Mouse (Mus musculus): ENCODE measurements around the gene Idh2. TPM values are rescaled to one million over a fixed set of nuclear protein-coding genes. Genes with fewer than 3 reads are reported as not detected.
A peak's percentile ranks its signal among the peaks of the same experiment; 100 is the strongest.

The Idh2 gene
- total and polyA plus RNA-seq, 3 experiments: 1,651 to 2,293 (median 1,877) TPM

DNA sequence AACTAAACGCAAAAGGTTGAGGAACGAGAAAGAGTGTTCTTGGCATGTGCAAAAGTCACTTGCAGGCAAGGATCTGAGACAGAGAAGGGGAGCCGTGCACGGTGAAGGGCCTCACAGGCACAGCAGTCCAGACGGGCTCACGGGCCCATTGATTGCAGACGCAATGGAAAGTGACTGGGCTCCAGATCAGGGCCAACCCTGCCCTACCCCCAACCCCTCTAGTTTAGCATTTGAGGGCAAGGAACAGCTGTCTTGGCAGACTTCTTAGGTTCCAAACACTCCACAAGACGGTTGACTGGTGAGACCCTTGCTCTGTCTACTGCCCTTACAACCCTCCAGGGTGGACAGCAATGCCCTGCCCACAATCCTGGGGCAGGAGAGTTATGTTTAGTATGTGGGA lies 41.7 kb downstream of the Idh2 start:
- H3K27me3 ChIP-seq (ENCODE audit: control insufficient read depth, insufficient read depth, low read length): no peaks in the 10 kb centered on the region
- TF ChIP-seq CTCF (IDR thresholded peaks at IDR 0.05) (no peak), EP300 (IDR thresholded peaks at IDR 0.05; ENCODE audit: insufficient read depth, low read depth, low read length) (no peak), POLR2A (IDR thresholded peaks at IDR 0.05; ENCODE audit: insufficient read depth, low read depth, low read length) (no peak)
- intact Hi-C loops (cut with DNase I): no loop called here
- H3K4me3 ChIP-seq: no peak overlapping the region
- DNase-seq: no peak
- no peak overlapping the region for H3K9ac ChIP-seq (ENCODE audit: low read depth, low read length)
- H3K27ac ChIP-seq: no peak overlapping the region
- no peaks in the 10 kb centered on the region for H3K36me3 ChIP-seq (ENCODE audit: control insufficient read depth, insufficient read depth, low read length)
- 82% methylated on average over 8 of the region's 8 CpGs for WGBS
- peaks cover 33% of the 10 kb centered on the region for H3K4me1 ChIP-seq (ENCODE audit: control insufficient read depth, insufficient read depth, low read length)
- H3K79me2 ChIP-seq (replicated peaks; ENCODE audit: control insufficient read depth, insufficient read depth, low read length): no peaks in the 10 kb centered on the region

DNA sequence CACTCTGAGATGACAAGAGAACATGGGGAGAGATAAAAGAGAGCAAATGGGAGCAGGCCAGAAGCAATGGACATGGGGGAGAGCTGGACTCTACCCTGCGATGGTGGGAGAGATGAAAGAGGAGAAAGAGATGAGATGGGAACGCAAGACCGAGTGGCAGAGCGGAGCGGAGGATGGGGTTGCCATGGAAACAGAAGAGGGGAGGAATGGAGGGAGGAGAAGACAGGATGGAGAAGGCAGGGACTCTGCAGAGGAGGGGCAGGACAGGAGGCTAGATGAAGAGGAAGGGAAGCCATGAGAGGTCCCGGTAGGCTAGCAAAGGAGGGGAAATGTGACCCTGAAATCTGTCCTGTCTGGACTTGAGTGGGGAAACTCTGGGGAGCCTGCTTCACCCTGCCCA lies 42.9 kb downstream of the Idh2 start:
- Histone ChIP-seq H3K79me2 (replicated peaks; ENCODE audit: control insufficient read depth, insufficient read depth, low read length) (no peaks in the 10 kb centered on the region), H3K27me3 (ENCODE audit: control insufficient read depth, insufficient read depth, low read length) (no peaks in the 10 kb centered on the region), H3K36me3 (ENCODE audit: control insufficient read depth, insufficient read depth, low read length) (no peaks in the 10 kb centered on the region), H3K9ac (ENCODE audit: low read depth, low read length) (no peak overlapping the region), H3K27ac (no peak overlapping the region), H3K4me1 (ENCODE audit: control insufficient read depth, insufficient read depth, low read length) (peaks cover 27% of the 10 kb centered on the region), H3K4me3 (no peak overlapping the region)
- WGBS: 67% methylated on average over 6 of the region's 6 CpGs
- no peak for DNase-seq
- TF ChIP-seq CTCF (IDR thresholded peaks at IDR 0.05): no peak
- no peak for TF ChIP-seq EP300 (IDR thresholded peaks at IDR 0.05; ENCODE audit: insufficient read depth, low read depth, low read length)
- no peak for TF ChIP-seq POLR2A (IDR thresholded peaks at IDR 0.05; ENCODE audit: insufficient read depth, low read depth, low read length)
- intact Hi-C loops (cut with DNase I): no loop called here

DNA sequence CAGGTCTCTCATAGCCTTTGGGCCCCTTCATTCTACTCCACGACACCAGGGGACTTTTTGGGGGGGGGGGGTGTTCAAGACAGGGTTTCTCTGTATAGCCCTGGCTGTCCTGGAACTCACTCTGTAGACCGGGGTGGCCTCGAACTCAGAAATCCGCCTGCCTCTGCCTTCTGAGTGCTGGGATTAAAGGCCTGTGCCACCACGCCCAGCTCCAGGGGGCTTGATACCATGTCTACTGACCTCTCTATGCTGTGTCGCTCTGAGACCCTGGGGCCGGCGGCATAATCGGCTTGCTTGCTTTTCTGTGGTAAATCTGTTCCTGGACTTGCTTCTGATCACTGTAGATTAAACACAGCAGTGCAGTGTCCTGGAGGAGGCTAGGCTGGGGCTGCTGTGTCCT lies 44.0 kb downstream of the Idh2 start:
- no peak overlapping the region for H3K9ac ChIP-seq (ENCODE audit: low read depth, low read length)
- no peak for DNase-seq
- intact Hi-C loops (cut with DNase I): no loop called here
- whole genome bisulfite sequencing: 93% methylated on average over 9 of the region's 9 CpGs
- H3K4me3 ChIP-seq: no peak overlapping the region
- no peak overlapping the region for H3K27ac ChIP-seq
- H3K4me1 ChIP-seq (ENCODE audit: control insufficient read depth, insufficient read depth, low read length): peaks cover 25% of the 10 kb centered on the region
- H3K27me3 ChIP-seq (ENCODE audit: control insufficient read depth, insufficient read depth, low read length): no peaks in the 10 kb centered on the region
- no peaks in the 10 kb centered on the region for H3K79me2 ChIP-seq (replicated peaks; ENCODE audit: control insufficient read depth, insufficient read depth, low read length)
- TF ChIP-seq EP300 (IDR thresholded peaks at IDR 0.05; ENCODE audit: insufficient read depth, low read depth, low read length) (no peak), CTCF (IDR thresholded peaks at IDR 0.05) (no peak), POLR2A (IDR thresholded peaks at IDR 0.05; ENCODE audit: insufficient read depth, low read depth, low read length) (no peak)
- H3K36me3 ChIP-seq (ENCODE audit: control insufficient read depth, insufficient read depth, low read length): no peaks in the 10 kb centered on the region

DNA sequence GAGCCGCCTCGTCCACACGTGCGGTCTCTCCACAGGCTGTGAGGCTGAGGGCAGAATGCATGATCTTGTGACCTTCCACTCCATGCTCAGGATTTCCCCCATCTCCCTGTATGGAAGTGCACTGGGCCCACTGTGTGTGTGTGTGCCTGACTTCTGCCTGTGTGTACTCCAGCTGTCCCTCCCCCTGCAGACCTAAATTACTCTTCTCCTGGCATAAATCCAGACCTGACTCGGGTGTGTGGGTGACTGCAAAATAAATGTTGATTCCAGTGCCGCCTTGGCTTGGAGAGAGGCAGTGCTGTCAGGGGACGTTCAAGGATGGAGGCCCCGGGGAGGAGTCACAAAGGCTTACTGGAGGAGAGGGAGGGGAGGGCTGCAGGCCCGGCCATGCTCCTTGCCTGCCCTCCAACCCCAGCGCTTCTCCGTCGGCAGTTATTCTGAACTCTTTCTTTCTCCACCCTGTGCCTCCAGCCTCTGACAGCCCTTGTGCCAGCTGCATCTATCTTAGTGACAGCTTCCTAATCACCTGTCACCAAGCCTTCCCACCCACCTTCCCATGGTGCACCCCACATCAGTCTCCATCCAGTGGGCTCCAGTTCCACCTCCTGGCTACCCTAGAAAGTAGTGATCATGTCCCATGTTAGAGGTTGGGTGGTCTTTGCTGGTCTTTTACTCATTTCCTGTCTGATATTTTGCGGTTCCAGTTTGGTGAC lies 45.4 kb downstream of the Idh2 start:
- DNase-seq: peak; percentile 57 to 65

DNA sequence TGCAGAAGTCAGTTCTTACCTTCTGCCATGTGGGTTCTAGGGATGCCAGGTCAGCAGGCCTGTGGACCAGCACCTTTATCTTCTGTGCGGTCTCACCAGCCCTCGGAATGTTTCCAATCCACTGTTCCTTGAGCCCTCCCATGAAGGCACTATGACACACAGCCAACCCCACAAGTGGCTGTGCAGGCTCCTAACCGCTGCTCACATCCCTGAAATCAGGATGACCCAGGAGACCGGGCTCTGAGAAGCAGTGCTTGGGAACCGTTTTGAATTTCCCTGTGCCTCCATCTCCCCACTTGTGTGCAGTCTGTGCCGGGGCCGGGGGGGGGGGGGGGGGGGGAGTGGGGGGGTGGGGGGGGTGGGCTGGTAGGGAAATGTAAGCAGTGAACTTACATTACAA lies 46.9 kb downstream of the Idh2 start:
- no peak for DNase-seq
- Histone ChIP-seq H3K36me3 (ENCODE audit: control insufficient read depth, insufficient read depth, low read length) (no peaks in the 10 kb centered on the region), H3K79me2 (replicated peaks; ENCODE audit: control insufficient read depth, insufficient read depth, low read length) (0 out of 2 replicates have a peak, but pooled peaks cover 2% of the 10 kb centered on the region), H3K27ac (no peak overlapping the region), H3K4me3 (no peak overlapping the region), H3K4me1 (ENCODE audit: control insufficient read depth, insufficient read depth, low read length) (peaks cover 22% of the 10 kb centered on the region), H3K27me3 (ENCODE audit: control insufficient read depth, insufficient read depth, low read length) (no peaks in the 10 kb centered on the region), H3K9ac (ENCODE audit: low read depth, low read length) (peak overlapping the region; percentile 6; the same call in 1 of the 2 replicates)
- TF ChIP-seq POLR2A (IDR thresholded peaks at IDR 0.05; ENCODE audit: insufficient read depth, low read depth, low read length) (no peak), CTCF (IDR thresholded peaks at IDR 0.05) (no peak), EP300 (IDR thresholded peaks at IDR 0.05; ENCODE audit: insufficient read depth, low read depth, low read length) (no peak)
- WGBS: 46% methylated on average over 6 of the region's 7 CpGs
- intact Hi-C loops (cut with DNase I): no loop called here

More for the DNA sequence above, 45.4 kb downstream of the Idh2 start:
- 8% methylated on average over 13 of the region's 13 CpGs for WGBS
- Histone ChIP-seq H3K79me2 (replicated peaks; ENCODE audit: control insufficient read depth, insufficient read depth, low read length) (0 out of 2 replicates have a peak, but pooled peaks cover 2% of the 10 kb centered on the region), H3K9ac (ENCODE audit: low read depth, low read length) (peak overlapping the region; percentile 5), H3K27me3 (ENCODE audit: control insufficient read depth, insufficient read depth, low read length) (no peaks in the 10 kb centered on the region), H3K4me1 (ENCODE audit: control insufficient read depth, insufficient read depth, low read length) (peaks cover 23% of the 10 kb centered on the region), H3K36me3 (ENCODE audit: control insufficient read depth, insufficient read depth, low read length) (no peaks in the 10 kb centered on the region), H3K4me3 (peak overlapping the region; percentile 6; the same call in 1 of the 2 replicates), H3K27ac (peak overlapping the region; percentile 68)
- TF ChIP-seq POLR2A (IDR thresholded peaks at IDR 0.05; ENCODE audit: insufficient read depth, low read depth, low read length) (0 out of 2 replicates have a peak, but pooled peaks have one; percentile 10), CTCF (IDR thresholded peaks at IDR 0.05) (no peak), EP300 (IDR thresholded peaks at IDR 0.05; ENCODE audit: insufficient read depth, low read depth, low read length) (0 out of 2 replicates have a peak, but pooled peaks have one; percentile 28)
- intact Hi-C loops (cut with DNase I): no loop called here

Measured in heart, adult 2 months (tissue).